Mouse (Mus musculus) hindbrain, embryonic 10.5 days (tissue): ENCODE results near the gene Fancl. TPM values are rescaled to one million over a fixed set of nuclear protein-coding genes. Genes with fewer than 3 reads are reported as not detected.

Source experiments
- DNase-seq: peaks from one replicate; pipeline ENCODE4 v3.0.0-alpha.2; 2017; ENCODE audit warnings: low spot score
- H3K27ac ChIP-seq: fragments of 300-500 bp; sonication (generic); 2 replicates; pipeline ENCODE4 v1.5.1; 2016; ENCODE audit warnings: mild to moderate bottlenecking, moderate library complexity
- H3K27me3 ChIP-seq: fragments of 300-500 bp; sonication (generic); 2 replicates; pipeline ENCODE4 v1.6.1; 2016; ENCODE audit warnings: mild to moderate bottlenecking; ENCODE audit not compliant: poor library complexity, insufficient read depth, severe bottlenecking
- H3K36me3 ChIP-seq: fragments of 300-500 bp; sonication (generic); 2 replicates; pipeline ENCODE4 v1.6.1; 2016; ENCODE audit warnings: mild to moderate bottlenecking, moderate library complexity
- H3K4me1 ChIP-seq: fragments of 300-500 bp; sonication (generic); replicated peaks from 2 replicates; pipeline ENCODE4 v1.6.1; 2016; ENCODE audit warnings: mild to moderate bottlenecking
- H3K4me3 ChIP-seq: fragments of 300-500 bp; sonication (generic); 2 replicates; pipeline ENCODE4 v1.5.1; 2016; ENCODE audit warnings: mild to moderate bottlenecking, moderate library complexity
- H3K9me3 ChIP-seq: fragments of 300-500 bp; sonication (generic); 2 replicates; pipeline ENCODE4 v1.6.1; 2016; ENCODE audit warnings: mild to moderate bottlenecking, moderate library complexity
- WGBS: fragments of 180-500 bp; shearing (Covaris S2); methylation state at CpG from one replicate; pipeline ENCODE4 v1.1.7; 2016; 5-methylcytosine and 5-hydroxymethylcytosine counted together
- polyA plus RNA-seq: library from polyadenylated mRNA; unstranded; fragments of >200 nt; fragmentation: Nextera tagmentation; extraction: Ambion mirVana; gene quantifications from 2 replicates; pipeline ENCODE4 v1.2.1, GENCODE M21; 2016

The Fancl gene
- polyA plus RNA-seq, 1 experiment from 2014 or later = 29.3 TPM

- no peaks in the 10 kb centered on the region for H3K9me3 ChIP-seq
- DNase-seq = no peak
- no peaks in the 10 kb centered on the region for H3K4me1 ChIP-seq
- no peaks in the 10 kb centered on the region for H3K27me3 ChIP-seq
- no peak overlapping the region for H3K27ac ChIP-seq
- WGBS = 90% methylated on average over 3 of the region's 3 CpGs
- no peaks in the 10 kb centered on the region for H3K36me3 ChIP-seq
- H3K4me3 ChIP-seq = no peak overlapping the region
Observed at GRCm38 (mm10) chr11:26518991-26519390, 133.1 kb downstream of the Fancl start.

Other genes with a start within 250 kb of the Fancl start
- gene 5730522E02Rik, start 175.4 kb upstream of the Fancl start, polyA plus RNA-seq = 4.5 and 7.3 TPM in 2 replicates
- not detected in 2 replicates for gene Gm6899, start 207.1 kb downstream of the Fancl start, polyA plus RNA-seq
- 20.7 and 22.7 TPM in 2 replicates for gene Vrk2, start 207.9 kb downstream of the Fancl start, polyA plus RNA-seq